Mouse (Mus musculus) retina, postnatal 7 days (tissue): ENCODE data around the gene Scn11a.

ENCODE experiments used
- DNase-seq: peaks from one replicate; pipeline ENCODE4 v3.0.0-alpha.2; 2012; ENCODE audit warnings: low read depth, low spot score

The Scn11a gene

GRCm38 (mm10) chr9:119825297-119825696 lies at the start of gene Scn11a:
Scn11a (minus strand) TSS chr9:119825456.
- no peak for DNase-seq

DNA sequence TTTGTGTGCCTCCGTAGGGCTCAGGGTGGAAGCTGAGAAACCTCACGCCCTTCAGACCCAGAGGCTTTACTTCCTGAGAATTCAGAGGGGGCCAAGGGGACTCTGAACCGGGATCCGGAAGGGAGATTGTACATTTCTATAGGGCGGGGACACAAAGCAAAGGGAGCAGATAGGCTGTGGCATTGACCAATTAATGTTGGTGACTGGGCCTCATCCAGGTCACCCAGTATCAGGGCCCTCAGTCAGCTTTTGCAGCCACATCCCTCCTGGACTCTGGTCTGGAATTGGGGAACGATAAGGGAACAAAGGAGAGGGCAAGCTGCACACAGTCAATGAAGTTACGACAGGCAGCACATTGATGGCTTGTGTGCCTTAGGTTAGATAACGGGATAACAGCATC lies 28.9 kb upstream of the Scn11a start:
- no peak for DNase-seq

- DNase-seq = no peak
Measured at GRCm38 (mm10) chr9:119853071-119853846, 28.0 kb upstream of the Scn11a start.

DNA sequence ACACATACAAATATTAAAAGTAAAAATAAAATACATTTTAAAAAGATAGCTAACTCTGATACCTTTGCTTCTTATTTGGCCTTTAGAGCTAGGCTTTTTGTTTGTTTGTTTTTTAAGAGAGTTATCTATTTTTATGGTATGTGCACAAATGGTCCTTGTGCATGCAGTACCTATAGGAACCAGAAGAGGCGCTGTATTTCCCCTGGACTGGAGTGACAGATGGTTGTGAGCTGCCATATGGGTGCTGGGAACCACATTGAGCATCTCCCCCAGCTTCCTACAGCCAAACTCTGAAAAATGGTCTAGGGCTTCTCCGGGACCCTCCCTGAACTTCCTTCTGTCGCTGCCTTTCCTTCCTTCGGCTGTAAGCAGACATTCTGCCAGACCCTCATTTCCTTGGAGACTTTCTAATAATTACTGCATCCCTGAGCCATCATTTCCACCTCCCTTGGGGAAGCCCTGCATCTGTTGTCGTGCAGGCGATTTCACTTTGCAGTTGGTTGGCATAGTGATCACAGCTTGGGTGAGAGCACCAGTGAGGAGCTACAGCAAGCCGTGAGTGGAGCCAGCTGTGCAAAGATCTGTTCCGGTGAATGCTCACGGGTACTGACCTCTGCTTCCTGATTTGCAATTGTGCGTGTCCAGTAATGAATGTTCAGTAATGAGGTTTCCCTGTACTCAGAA lies 27.2 kb upstream of the Scn11a start:
- no peak for DNase-seq

- DNase-seq = no peak
Measured at GRCm38 (mm10) chr9:119849214-119849613, 24.0 kb upstream of the Scn11a start.

GRCm38 (mm10) chr9:119848671-119849070 lies 23.4 kb upstream of the Scn11a start:
- DNase-seq = no peak

DNA sequence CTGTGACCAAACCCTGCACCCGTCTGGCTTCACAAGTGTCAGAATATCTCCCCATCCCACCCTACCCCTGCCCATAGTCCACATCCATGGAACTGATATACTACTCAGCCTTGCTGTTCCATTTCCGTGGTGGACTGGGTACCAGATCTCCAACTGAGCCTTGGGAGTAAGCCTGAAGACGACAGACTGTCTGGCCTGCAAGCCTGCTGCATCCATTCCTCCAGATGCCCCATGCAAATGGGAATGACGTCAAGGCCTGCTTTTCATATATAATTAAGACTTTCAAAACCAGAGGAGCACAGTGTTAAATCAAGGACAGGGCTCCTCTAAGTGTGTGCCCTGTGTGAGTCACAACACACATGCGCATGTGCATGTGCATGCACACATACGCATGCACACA lies 21.9 kb upstream of the Scn11a start:
- no peak for DNase-seq

DNA sequence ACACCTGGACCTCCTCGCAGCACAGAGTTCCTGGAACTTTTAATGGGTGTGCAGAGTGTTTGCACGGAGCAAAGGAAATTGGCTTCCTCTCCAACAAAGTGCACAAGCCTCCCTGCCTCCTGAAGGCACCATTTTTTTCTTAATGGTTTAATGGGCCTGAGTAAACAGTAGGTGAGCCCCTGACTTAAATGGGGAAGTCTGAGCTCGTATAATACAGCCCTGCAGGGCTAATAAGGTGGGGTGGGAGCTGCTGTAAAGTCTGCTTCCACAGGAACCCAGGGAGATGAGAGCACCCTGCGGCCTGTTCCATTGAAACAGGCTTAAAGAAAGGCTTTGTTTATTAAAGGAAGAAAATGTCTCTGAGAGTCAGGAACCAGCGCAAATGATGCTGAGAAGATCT lies 19.5 kb upstream of the Scn11a start:
- no peak for DNase-seq

DNA sequence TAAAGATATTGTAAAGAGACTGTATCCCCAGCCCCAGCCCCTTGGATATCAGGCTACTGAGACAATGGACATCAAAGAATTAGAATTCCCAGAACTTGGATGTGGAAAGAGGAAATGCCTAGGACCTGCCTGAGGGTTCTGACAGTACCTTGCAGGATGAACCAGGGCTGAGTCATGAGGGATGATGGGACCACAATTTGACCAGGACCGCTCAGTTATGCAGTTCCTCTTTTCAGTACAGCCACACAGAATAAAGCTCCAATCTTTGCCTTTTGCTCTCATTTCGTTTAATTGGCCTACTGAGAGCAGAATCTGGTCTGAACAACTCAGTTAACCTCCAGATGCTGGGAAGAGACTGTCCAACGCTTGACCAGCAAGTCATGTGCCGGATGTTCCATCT lies 18.3 kb upstream of the Scn11a start:
- DNase-seq = no peak

- DNase-seq = no peak
Measured at GRCm38 (mm10) chr9:119842541-119843169, 17.4 kb upstream of the Scn11a start.

- DNase-seq = no peak
Measured at GRCm38 (mm10) chr9:119842091-119842490, 16.8 kb upstream of the Scn11a start.

DNA sequence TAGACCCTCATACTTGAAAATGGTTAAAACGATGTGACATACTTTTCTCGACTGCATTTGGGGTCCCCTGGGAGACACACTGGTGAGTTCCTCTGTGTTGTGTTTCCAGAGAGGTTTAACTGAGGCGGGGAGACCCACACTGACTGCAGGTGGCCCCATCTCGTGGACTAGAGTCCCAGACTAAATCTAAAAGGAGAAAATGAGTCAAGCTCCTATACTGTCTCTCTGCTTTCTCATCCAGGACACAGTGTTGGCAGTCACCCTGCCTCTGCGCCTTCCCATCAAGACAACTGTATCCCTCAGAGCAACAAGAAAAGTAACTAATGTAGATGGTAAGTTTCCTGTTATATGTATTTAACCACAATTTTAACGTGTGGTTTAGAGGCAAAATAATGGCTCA lies 15.9 kb upstream of the Scn11a start:
- DNase-seq = no peak

DNA sequence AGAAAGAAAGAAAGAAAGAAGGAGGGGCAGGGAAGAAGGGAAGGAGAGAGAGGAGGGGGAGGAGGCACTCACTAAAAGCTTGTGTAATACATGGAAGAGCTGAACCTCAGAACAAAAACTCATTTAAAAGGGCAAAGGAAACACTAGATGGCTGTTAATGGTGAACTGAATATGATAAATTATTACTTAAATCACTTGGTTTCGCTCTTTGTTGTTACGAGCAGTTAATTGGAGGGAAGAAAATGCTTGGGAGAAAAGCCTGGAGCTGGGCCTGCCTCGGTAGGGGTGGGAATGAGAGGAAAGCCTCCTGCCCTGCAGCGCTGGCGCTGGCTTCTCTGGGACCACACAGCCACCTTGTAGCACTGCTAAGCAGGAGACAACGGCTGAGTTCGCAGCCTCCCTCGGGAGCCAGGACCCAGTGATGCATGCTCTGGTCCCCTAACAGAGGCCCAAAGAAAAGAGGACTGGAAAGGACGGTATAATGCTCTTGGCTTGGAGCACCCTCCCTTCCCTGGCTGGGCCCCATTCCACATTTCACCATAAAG lies 10.4 kb upstream of the Scn11a start:
- no peak for DNase-seq

DNA sequence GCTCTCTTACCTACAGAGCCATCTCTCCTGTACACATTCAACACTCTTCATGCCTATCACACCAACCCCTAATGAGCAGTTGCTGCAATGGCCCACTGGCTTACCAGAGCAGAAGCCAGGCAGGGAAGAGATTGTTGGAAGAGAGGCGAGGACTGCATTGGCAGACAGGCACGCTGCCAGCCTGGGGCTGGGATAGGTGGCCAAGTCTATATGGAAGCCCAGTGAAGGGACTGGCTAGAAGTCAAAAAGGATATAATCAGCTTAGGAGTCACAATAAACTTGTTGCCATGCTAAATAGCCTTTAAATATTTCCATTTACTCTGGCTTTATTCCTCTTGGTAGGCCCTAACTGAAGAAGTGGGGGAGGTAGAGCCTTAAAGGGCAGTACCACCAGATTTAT lies 5.7 kb upstream of the Scn11a start:
- DNase-seq = no peak

DNA sequence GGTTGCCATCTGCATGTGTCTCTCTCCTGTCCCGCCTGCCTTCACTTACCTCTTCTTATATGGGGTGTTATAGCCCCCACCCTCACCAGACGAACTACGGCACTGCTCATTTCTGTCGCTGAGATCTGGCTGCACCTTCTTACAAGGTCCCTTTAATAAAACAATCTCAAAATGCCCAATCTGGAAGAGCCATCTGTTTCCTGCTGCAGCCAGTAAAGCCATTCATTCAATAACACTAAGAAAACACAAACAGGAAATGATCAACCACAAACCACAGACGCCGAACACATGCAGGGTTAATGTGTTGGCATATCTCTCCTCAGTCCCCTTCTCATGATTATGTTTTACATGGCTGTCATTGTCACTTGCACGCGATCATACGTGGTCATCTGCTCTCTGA lies 1.5 kb downstream of the Scn11a start:
- DNase-seq = no peak

DNA sequence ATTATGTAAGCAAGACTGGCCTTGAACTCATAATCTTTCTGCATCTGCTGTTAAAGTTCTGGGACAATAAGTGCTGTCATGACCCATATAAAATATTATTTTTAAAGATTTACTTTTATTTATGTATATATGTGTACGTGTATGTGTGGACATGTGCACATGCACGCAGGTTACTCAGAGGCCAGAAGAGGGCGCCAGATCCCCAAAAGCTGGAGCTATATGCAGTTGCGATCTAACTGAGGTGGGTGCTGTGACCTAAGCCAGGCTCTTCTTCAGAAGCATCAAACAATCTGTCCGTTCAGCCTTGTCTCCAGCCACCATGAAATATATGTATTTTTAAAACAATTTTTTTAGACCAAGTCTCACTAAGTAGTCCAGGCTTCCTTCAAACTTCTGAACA lies 11.6 kb downstream of the Scn11a start:
- no peak for DNase-seq

- DNase-seq = no peak
Measured at GRCm38 (mm10) chr9:119806491-119806890, 18.8 kb downstream of the Scn11a start.

DNA sequence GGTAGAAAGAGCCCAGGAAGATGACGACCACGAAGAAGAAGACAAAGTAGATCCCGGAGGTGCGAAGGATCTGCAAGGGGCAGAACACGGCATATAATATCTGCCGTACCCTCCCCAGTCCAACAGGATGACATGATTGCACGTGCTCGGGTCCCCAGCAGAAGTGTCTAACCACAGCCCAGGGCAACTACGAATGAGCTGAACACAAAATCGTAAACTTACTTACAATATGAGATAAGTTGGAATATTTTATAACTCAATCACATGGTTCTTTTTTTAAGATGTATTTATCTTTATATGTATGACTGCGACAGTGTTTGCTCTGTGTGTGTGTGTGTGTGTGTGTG lies 20.8 kb downstream of the Scn11a start:
- no peak for DNase-seq

DNA sequence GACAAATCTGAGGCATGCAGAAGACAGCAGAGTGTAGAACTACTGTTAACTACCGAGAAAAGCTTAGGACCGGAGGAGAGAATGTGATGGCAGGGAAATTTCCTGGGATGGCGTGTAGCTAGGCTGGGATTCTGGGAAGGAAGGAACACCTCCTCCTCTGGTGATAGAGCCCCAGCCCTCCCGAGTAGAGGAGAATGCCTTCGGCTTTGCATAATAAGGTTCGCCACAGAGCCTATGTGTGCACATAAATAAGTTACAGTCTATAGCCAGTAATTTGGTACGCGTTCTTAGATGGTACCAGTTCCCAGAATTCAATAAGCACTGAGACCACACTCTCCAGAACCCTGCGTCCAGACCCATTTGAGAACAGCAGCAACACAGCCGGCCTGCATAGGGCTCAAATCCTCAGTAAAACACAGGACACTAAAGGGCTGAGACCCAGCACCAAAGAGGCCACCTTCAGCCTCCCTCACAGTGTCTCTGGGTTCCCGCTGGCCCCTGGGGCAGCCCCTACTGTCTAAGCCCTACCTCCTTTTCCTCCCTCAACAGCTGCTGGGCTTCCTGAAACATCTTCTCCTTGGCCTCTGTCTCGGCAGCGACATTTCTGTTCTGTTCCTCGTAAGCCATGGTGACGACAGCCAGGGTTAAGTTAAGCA lies 21.3 kb downstream of the Scn11a start:
- DNase-seq = no peak

DNA sequence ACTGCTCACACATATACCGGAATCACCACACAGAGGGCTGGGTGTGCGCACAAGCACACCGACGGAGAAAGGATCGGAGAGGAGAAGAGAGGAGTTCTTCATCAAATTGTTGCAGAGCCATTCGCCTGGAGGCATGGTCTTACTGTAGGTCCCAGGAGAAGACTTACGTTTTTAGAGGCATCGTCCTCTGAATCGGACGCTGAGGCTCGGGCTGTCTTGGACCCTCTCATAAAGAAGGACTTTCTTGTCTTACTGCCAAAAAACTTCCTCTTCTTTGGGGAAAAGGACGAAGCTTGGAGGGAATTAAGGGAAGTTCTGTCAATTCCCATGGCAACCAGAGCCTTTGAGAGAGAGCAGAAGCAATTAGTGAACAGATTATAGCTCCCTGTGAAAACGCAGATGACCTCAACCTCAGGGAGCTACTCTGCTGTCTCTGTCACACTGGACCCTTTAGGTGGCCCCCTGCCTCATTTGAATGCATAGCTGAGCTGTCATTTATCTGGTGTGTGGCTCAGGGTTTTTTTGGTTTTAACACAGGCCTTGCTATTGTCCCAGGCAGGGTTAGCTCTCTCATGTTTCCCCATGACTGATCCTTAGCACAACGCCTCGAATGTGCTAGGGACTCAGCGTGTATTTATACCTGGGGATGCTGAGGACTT lies 22.0 kb downstream of the Scn11a start:
- DNase-seq = no peak

GRCm38 (mm10) chr9:119801460-119801859 lies 23.8 kb downstream of the Scn11a start:
- DNase-seq = no peak

DNA sequence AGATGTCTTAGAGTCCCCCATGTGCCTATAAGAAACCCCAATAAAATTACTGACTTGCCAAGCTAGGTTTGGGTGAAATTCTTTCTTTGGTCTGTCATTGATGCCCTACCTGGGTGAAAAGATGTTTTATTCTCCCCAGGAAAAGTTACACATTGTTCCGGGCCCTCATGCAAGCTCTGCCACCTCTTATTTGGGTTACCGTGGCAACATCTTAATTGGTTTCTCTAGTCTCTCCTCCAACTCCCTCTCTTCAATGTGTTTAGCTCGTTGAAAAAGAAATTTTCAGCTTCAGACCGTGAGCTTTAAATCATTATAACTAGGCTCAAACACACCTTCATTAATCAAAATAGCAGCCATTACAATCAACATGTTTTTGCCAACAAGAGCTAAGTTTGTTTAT lies 28.5 kb downstream of the Scn11a start:
- DNase-seq = no peak
